Mouse (Mus musculus) testis, adult 2 months (tissue): ENCODE data around the gene Ildr2.

Source experiments
- CTCF ChIP-seq: fragments of 200-500 bp; IDR thresholded peaks from 2 replicates; pipeline ENCODE4 v1.5.1; 2012; ENCODE audit warnings: low read depth, mild to moderate bottlenecking, inconsistent platforms, low read length, moderate library complexity; ENCODE audit not compliant: control insufficient read depth, insufficient read depth, insufficient replicate concordance
- POLR2A ChIP-seq: fragments of 200-500 bp; IDR thresholded peaks from 2 replicates; pipeline ENCODE4 v1.6.1; 2012; ENCODE audit warnings: low read depth, mild to moderate bottlenecking, inconsistent platforms, low read length, moderate library complexity; ENCODE audit not compliant: control insufficient read depth

DNA sequence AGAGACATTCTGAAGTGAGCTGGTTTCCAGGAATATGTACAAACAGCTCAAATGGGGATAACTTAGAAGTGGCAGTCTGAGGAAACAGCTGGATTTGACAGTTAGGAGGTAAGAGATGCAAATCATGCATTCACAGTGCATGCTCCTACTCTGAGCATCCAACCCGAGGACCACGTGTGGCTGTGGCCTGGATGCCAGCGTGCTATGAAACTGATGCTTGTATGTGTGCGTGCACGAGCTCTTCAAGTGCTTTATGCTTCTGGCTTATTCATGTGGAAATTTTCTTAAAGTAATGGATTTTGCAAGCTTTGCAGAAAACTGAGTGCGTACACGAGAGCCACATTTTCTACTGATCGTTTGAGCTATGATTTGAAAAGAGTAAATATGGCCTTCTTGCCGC, 32.3 kb downstream of the Ildr2 start:
- no peak for TF ChIP-seq CTCF
- TF ChIP-seq POLR2A: no peak
